Mouse (Mus musculus): ENCODE data around the gene Efhb. TPM values are rescaled to one million over a fixed set of nuclear protein-coding genes. Genes with fewer than 3 reads are reported as not detected.

Efhb gene
- 0.40 and 0.49 TPM in 2 replicates for polyA plus RNA-seq (2021; fragmentation: Nextera tagmentation)
- long read RNA-seq, experiment 1: 0 reads
- long read RNA-seq, experiment 2: 0 reads

DNA sequence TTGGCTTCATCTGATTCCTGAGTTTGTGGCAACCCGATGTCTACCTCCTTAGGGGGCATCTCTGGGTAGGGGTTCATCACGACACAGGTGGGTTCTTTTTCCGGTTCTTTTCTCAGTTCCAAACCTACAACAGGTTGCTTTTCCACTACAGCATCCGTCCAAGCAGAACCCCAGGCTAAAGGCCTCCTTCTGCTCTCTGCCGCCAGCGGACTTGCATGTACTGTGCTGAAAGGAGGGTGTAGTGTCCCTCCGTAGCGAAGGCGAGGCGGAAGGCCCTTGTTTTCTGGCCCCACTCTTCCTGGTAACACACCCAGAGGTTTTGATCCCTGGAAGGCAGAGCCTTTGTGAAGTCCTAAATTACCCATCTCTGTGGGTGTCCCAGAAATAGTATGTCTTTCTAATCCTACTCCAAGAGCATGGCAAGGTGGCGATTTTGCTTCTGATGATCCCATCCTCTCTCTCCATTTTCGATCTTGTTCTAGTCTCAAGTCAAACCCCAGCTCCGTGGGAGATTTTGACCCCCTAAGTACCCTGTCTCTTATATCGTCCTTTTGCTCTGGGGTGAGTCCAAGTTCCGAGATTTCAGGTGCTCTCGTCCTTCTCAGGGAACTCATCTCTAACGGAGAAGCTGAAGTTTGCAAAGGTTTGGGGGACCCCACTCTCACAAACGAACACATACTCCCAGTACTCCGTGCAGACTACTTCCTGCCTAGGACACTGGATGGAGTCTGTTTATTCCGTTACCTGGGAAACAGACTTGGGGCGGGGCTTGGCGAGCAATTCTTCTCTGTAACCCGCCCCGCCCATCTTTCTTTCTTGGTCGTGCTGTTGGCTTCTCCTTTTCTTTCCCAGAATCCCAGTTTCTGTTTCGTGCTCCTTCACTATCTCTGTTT lies at the start of gene Efhb:
Efhb (minus strand) TSS at position 719 of the 893 bp plus-strand sequence.

DNA sequence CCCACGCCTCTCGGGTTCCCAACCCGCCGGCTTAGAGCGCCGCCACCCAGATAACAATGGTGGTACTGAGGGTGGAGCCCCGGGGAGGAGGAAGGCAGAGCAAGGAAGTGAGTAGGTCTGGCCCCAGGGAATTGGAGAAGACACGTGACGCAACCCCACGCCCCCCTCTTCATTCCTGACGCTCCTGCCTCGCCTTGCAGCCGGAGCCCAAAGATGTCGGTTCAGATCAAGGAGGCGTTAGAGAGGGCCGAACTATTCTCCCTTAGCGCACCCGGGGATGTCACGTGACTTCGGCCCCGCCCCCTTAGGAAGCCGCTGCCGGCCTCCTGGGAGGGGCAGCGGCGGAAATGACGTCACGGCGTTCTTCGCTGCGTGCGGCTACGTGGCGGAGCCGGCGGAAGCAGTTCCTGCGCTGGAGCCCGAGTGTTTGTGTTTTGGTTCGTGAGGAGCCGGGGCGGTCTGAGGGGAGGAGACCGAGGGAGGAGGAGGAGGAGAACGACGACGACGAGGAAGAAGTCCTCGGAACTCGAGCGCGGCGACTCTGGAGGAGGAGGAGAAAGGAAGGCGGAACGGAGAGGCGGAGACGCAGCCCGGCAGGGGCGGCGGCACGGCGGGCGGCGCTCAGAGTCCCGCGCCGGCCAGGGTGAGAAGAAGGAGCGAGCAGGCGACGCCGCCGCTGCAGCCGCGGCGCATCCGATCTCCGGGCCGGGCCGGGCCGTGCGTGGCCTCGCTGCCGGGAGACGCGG lies 15.9 kb upstream of the Efhb start, which contains the start of gene Rab5a:
Rab5a (plus strand) TSS at position 377 of the 746 bp plus-strand sequence.

Other genes with a start within 250 kb of the Efhb start
- gene Rab5a, start 15.9 kb upstream of the Efhb start, polyA plus RNA-seq (2021; fragmentation: Nextera tagmentation): 68.9 and 75.0 TPM in 2 replicates
- 0.09 and 0.14 TPM in 2 replicates for gene Pp2d1, start 76.1 kb upstream of the Efhb start, polyA plus RNA-seq (2021; fragmentation: Nextera tagmentation)
- 1.9 and 2.5 TPM in 2 replicates for gene Kat2b, start 103.5 kb upstream of the Efhb start, polyA plus RNA-seq (2021; fragmentation: Nextera tagmentation)
- gene Sgo1, start 226.0 kb upstream of the Efhb start, polyA plus RNA-seq (2021; fragmentation: Nextera tagmentation): 0.24 and 0.33 TPM in 2 replicates